Mouse (Mus musculus) cortical plate, adult 2 months (tissue): ENCODE data around the gene Fam50b. TPM values are rescaled to one million over a fixed set of nuclear protein-coding genes. Genes with fewer than 3 reads are reported as not detected.

ENCODE experiments used
- H3K27ac ChIP-seq: fragments of 200-500 bp; 2 replicates; pipeline ENCODE4 v1.5.1; 2012; ENCODE audit warnings: low read length, control low read depth, inconsistent platforms; ENCODE audit not compliant: insufficient read depth
- H3K4me1 ChIP-seq: fragments of 200-500 bp; 2 replicates; pipeline ENCODE4 v1.6.1; 2011; ENCODE audit warnings: low read length; ENCODE audit not compliant: control insufficient read depth, insufficient read depth
- H3K4me3 ChIP-seq: fragments of 200-500 bp; 2 replicates; pipeline ENCODE4 v1.5.1; 2011; ENCODE audit warnings: mild to moderate bottlenecking, low read length, control low read depth; ENCODE audit not compliant: insufficient read depth
- CTCF ChIP-seq: fragments of 200-500 bp; IDR thresholded peaks from 2 replicates; pipeline ENCODE4 v1.5.1; 2011; ENCODE audit warnings: mild to moderate bottlenecking, control low read depth, low read length; ENCODE audit not compliant: insufficient read depth; ENCODE audit errors: extremely low read depth
- POLR2A ChIP-seq: fragments of 200-500 bp; IDR thresholded peaks from 2 replicates; pipeline ENCODE4 v1.6.1; 2011; ENCODE audit warnings: mild to moderate bottlenecking, low read length, control low read depth; ENCODE audit not compliant: insufficient read depth; ENCODE audit errors: extremely low read depth
- polyA plus RNA-seq: library from polyadenylated mRNA; depleted of rRNA; stranded (reverse); fragments of >200 nt; gene quantifications from 2 replicates; pipeline ENCODE4 v1.2.3, GENCODE M21; 2012

The Fam50b gene
- polyA plus RNA-seq, 1 experiment = not detected

- no peaks in the 10 kb centered on the region; the same call in 1 of the 2 replicates for H3K4me1 ChIP-seq
- TF ChIP-seq POLR2A (no peak), CTCF (no peak)
- peak overlapping the region; percentile 61 for H3K27ac ChIP-seq
- no peak overlapping the region for H3K4me3 ChIP-seq
Measured at GRCm38 (mm10) chr13:34708955-34709354, 25.7 kb upstream of the Fam50b start.

- H3K4me1 ChIP-seq = no peaks in the 10 kb centered on the region; the same call in 1 of the 2 replicates
- TF ChIP-seq CTCF = no peak
- no peak for TF ChIP-seq POLR2A
- H3K27ac ChIP-seq = peak overlapping the region; percentile 61; the same call in 1 of the 2 replicates
- no peak overlapping the region for H3K4me3 ChIP-seq
Measured at GRCm38 (mm10) chr13:34709566-34709965, 25.1 kb upstream of the Fam50b start.

GRCm38 (mm10) chr13:34711410-34711809 lies 23.2 kb upstream of the Fam50b start:
- Histone ChIP-seq H3K27ac (no peak overlapping the region), H3K4me1 (peaks cover 4% of the 10 kb centered on the region; the same call in 1 of the 2 replicates), H3K4me3 (no peak overlapping the region)
- TF ChIP-seq POLR2A = no peak
- no peak for TF ChIP-seq CTCF

GRCm38 (mm10) chr13:34712881-34713280 lies 21.8 kb upstream of the Fam50b start:
- Histone ChIP-seq H3K27ac (no peak overlapping the region), H3K4me1 (peaks cover 4% of the 10 kb centered on the region; the same call in 1 of the 2 replicates), H3K4me3 (no peak overlapping the region)
- TF ChIP-seq POLR2A (no peak), CTCF (no peak)

- no peak overlapping the region for H3K4me3 ChIP-seq
Measured at GRCm38 (mm10) chr13:34715437-34715838, 19.2 kb upstream of the Fam50b start.

GRCm38 (mm10) chr13:34724831-34725592 lies 9.6 kb upstream of the Fam50b start:
- Histone ChIP-seq H3K4me1 (no peaks in the 10 kb centered on the region), H3K4me3 (no peak overlapping the region), H3K27ac (no peak overlapping the region)
- no peak for TF ChIP-seq CTCF
- TF ChIP-seq POLR2A = no peak

More at GRCm38 (mm10) chr13:34715437-34715838, 19.2 kb upstream of the Fam50b start:
- peaks cover 4% of the 10 kb centered on the region; the same call in 1 of the 2 replicates for H3K4me1 ChIP-seq
- TF ChIP-seq CTCF = no peak
- TF ChIP-seq POLR2A = no peak
- no peak overlapping the region for H3K27ac ChIP-seq

GRCm38 (mm10) chr13:34725800-34726476 lies 8.7 kb upstream of the Fam50b start:
- TF ChIP-seq CTCF (no peak), POLR2A (no peak)
- Histone ChIP-seq H3K27ac (no peak overlapping the region), H3K4me1 (no peaks in the 10 kb centered on the region), H3K4me3 (no peak overlapping the region)

- TF ChIP-seq POLR2A = no peak
- no peak for TF ChIP-seq CTCF
- no peak overlapping the region for H3K4me3 ChIP-seq
- no peak overlapping the region for H3K27ac ChIP-seq
- H3K4me1 ChIP-seq = no peaks in the 10 kb centered on the region
Measured at GRCm38 (mm10) chr13:34726477-34726805, 8.2 kb upstream of the Fam50b start.

GRCm38 (mm10) chr13:34727060-34727459 lies 7.6 kb upstream of the Fam50b start:
- Histone ChIP-seq H3K4me1 (no peaks in the 10 kb centered on the region), H3K27ac (no peak overlapping the region), H3K4me3 (no peak overlapping the region)
- TF ChIP-seq CTCF = no peak
- no peak for TF ChIP-seq POLR2A

GRCm38 (mm10) chr13:34731551-34731950 lies 3.1 kb upstream of the Fam50b start:
- Histone ChIP-seq H3K4me3 (no peak overlapping the region), H3K4me1 (no peaks in the 10 kb centered on the region), H3K27ac (no peak overlapping the region)
- TF ChIP-seq POLR2A (no peak), CTCF (no peak)
